Mouse (Mus musculus): ENCODE results near the gene Rad9a. TPM values are rescaled to one million over a fixed set of nuclear protein-coding genes. Genes with fewer than 3 reads are reported as not detected.
A peak's percentile ranks its signal among the peaks of the same experiment; 100 is the strongest.

Gene Rad9a
- total RNA-seq, 1 experiment from 2014 or later, result 17.3 TPM

DNA sequence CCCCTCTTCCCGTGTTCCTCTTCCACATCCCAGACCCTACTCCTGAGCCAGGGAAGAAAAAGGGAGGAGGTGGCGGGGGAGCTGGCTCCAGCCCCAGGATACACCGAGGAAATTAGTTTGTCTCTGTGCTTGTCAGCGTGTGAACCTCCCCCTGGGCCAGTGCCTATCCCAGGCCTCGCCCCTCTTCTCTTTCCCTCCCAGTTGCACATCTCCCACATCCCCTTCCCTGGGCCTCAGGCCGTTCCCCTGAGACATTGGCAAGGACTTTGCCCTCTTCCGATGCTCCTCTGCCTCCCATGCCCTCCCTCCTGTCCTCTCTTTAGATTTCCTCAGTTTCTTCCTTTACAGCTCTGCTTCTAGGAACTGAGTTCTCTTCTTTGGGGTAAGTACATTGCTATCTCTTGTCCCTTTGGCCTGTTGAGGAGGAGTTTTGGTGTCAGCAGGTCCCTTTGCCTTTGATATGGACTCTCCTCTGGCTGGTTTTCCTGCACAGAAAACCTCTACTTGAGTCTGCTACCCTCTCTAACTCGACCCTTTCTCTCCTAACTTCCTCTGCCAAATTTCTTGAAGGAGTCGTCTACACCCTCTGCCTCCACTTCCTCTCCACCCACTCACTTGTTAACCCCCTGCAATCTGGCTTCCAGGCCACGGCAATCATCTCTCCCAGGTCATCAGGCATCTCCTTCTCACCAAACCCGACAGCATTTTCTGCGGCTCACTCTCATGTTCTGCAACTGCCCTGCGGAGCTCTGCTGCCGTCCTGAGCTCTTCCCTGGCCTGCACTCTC is 19.7 kb upstream of the Rad9a start:
- ATAC-seq (replicated peaks in 1 of 2; ENCODE audit: insufficient read depth in 1 of 2, low FRiP score in 2 of 2, low TSS enrichment in 1 of 2, low read depth in 1 of 2, poor library complexity in 2 of 2, severe bottlenecking in 2 of 2), result 0 out of 4 replicates have a peak, but pooled peaks of 1 of the 2 experiments have one; percentile 12

DNA sequence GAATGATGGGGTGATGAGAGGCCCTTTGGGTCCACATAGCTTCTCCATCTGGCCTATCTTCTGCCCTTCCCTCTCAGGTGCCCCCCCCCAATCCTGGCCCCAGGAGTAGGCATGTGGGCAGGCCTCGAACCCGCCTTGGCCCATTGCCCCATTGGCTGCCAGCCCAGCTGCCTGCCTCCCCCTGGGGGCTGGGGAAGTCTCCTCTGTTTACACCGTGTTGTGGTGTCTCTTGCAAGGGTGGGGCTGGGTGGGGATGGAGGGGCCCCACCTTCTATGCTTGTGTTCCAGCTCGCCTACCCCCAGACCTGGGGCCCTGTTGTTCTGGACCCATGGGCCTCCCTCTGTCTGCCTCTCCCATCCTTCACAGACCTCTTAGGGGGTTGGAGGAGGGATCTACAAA is 19.0 kb upstream of the Rad9a start:
- no peak for ATAC-seq (replicated peaks in 1 of 2; ENCODE audit: insufficient read depth in 1 of 2, low FRiP score in 2 of 2, low TSS enrichment in 1 of 2, low read depth in 1 of 2, poor library complexity in 2 of 2, severe bottlenecking in 2 of 2)

DNA sequence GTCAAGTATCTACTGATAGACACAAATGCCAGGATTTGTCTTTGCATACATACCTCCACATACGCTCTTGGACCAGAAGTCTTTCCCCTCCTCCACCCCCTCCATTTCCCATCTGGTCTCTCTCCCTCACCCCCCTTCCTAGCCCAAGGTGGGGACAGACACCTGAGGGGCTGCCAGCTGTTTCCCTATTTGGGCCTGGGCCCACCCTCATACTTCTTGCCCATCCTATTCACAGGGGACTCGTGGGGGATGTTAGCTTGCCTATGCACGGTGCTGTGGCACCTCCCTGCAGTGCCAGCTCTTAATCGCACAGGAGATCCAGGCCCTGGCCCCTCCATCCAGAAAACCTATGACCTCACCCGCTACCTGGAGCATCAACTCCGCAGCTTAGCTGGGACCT is 18.5 kb upstream of the Rad9a start:
- no peak for ATAC-seq (replicated peaks in 1 of 2; ENCODE audit: insufficient read depth in 1 of 2, low FRiP score in 2 of 2, low TSS enrichment in 1 of 2, low read depth in 1 of 2, poor library complexity in 2 of 2, severe bottlenecking in 2 of 2)

DNA sequence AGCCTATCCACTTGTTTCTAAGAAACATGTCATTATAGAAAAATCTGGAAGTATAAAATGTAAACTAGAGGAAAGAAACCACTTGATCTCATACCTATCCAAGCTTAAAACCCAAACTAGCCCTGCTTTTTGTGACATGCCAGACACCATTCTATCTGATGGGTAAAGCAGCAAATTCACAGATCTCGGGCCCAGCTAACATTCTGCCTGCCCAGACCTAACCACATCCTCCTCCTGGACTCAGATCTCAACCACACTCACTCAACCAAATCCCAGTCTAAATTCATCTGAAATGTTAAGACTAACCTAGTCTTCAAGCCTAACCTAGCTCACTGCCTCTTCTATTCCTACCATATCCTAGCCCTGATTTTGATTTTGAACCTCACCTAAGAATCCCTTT is 17.3 kb upstream of the Rad9a start:
- no peak for ATAC-seq (replicated peaks in 1 of 2; ENCODE audit: insufficient read depth in 1 of 2, low FRiP score in 2 of 2, low TSS enrichment in 1 of 2, low read depth in 1 of 2, poor library complexity in 2 of 2, severe bottlenecking in 2 of 2)

DNA sequence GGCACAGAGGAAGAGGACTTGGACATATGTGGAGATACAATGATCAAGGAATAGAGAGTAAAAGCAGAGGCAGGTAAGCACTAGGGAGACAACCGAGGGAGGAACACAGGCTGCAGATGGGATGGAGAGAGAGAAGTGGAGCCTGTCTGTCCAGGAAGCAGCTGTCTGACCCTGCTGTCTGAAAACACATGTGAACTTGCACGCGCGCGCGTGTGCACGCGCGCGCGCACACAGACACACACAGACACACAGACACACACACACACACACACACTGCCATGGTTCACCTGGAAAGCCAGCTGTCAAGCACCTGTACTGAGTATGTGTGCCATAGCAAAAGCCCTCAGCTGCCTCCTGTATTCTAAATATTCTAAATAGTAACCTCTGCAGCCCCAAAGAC is 16.8 kb upstream of the Rad9a start:
- ATAC-seq (replicated peaks in 1 of 2; ENCODE audit: insufficient read depth in 1 of 2, low FRiP score in 2 of 2, low TSS enrichment in 1 of 2, low read depth in 1 of 2, poor library complexity in 2 of 2, severe bottlenecking in 2 of 2), result no peak

DNA sequence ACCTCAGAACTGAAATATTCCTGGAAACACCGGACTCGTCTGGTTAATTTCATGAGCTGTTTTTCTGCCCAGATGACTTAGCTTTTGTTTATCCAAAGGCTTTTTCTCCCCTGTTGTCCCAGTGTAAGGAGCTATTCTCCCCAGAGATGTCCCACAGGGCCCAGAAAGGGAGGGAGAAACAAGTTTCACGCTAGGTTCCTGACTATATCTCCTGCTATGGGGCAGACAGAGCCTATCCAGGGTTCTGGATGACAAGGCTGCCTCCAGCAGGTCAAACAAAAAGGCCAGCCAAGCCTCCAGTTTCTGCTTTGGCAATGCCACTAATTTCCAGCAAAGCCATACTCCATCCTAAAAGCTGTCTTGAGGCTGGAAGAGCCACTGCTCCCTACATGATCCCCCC is 16.4 kb upstream of the Rad9a start:
- ATAC-seq (replicated peaks in 1 of 2; ENCODE audit: insufficient read depth in 1 of 2, low FRiP score in 2 of 2, low TSS enrichment in 1 of 2, low read depth in 1 of 2, poor library complexity in 2 of 2, severe bottlenecking in 2 of 2), result no peak

DNA sequence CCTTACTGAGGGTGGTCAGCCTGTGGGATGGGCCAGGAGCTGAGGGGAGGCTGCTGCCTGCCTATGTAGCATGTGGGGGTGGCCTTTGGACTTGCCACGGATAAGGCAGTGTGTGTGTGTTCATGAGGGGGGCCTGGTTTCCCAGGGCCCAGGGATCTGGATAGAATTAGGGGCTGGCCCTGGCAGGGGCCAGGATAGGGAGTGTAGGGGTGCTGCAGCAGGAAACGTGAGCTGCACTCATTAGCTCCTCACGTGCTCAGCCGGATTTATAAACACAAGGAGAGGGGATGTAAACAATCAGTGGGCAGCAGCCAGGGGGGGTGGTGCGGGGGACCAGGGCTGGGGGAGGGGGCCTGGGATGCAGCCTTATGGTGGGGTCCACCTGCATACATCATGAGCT is 15.7 kb upstream of the Rad9a start:
- ATAC-seq (replicated peaks in 1 of 2; ENCODE audit: insufficient read depth in 1 of 2, low FRiP score in 2 of 2, low TSS enrichment in 1 of 2, low read depth in 1 of 2, poor library complexity in 2 of 2, severe bottlenecking in 2 of 2), result no peak

DNA sequence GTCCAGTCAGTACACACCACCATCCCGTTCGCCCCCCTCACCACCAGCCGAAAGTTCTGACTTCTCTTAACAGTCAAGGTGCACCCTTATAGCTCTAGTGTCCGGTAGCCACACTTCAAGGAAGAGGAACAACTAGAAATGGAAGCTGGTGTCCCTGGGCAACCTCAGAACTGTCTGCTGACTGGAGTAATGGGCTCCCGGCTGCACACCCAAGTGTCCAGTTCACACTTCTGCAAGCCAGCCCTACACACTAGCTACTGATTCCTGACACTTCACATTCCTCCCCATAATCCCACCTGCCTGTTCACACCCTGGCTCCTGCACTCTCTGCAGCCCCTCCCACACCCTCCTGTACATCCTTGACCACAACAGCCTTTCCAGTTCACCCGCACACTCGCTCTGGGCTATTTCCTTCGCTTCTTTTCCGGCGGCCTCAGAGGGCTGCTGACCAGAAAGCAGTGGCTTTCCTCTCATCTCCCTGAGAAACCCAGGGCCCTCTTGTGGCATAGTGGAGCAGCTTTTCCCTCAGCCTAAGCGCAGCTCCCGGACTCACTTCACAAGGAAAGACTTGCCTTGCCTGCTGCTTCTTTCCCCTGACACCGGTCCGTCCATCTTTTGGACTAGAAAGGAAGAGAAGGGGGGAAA is 14.7 kb upstream of the Rad9a start:
- no peak for ATAC-seq (replicated peaks in 1 of 2; ENCODE audit: insufficient read depth in 1 of 2, low FRiP score in 2 of 2, low TSS enrichment in 1 of 2, low read depth in 1 of 2, poor library complexity in 2 of 2, severe bottlenecking in 2 of 2)

DNA sequence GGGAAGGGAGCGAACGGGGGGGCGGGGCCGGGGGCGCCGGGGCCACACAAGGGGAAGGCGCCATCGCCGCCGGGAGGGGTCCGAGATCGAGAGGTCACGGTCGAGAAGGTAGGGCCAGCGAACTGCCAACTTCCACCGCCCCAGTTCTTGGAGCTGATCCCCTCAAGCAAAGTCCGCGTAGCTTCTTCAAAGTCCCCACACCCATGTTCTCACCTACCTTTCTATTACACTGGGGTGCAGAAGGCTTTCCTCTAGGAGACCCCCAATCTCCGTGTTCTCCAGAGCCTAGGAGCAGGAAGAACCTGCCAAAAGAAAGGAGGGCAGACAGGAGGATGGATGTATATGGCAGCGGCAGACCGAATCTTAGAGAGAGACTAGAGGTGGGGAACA is 14.0 kb upstream of the Rad9a start:
- ATAC-seq (replicated peaks in 1 of 2; ENCODE audit: insufficient read depth in 1 of 2, low FRiP score in 2 of 2, low TSS enrichment in 1 of 2, low read depth in 1 of 2, poor library complexity in 2 of 2, severe bottlenecking in 2 of 2), result no peak

DNA sequence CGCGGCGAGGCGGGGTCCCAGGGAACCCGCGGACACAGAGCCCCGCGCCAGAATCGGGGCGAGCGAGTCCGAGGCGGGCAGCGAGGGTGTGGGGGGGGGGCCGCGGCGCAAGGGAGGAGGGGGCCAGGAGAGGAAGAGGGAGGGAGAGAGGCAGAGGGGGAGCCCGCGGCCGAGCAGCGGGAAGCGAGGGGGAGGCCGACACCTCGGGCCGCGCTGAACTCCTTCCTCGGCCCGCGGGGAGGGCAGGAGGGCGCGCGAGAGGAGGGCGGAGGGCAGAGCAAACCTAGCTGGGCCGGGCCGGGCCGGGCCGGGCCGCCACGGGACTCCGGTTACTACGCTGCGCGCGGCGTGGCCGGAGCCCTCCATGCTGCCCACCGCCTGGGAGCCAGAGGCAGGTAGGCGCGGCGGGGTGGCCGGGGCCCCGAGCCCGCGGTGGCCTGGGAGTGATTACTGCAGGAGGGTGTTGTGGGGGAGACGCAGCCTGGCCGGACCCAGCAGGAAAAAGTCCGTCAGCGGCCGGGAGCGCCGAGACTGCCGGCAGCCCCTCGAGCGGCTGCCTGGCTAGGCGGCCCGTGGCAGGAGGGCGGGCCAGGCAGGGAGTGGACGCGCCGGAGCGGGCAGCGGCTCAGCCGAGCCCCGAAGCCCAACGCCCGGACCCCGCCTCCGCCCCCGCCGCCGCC is 13.4 kb upstream of the Rad9a start:
- no peak for ATAC-seq (replicated peaks in 1 of 2; ENCODE audit: insufficient read depth in 1 of 2, low FRiP score in 2 of 2, low TSS enrichment in 1 of 2, low read depth in 1 of 2, poor library complexity in 2 of 2, severe bottlenecking in 2 of 2)

DNA sequence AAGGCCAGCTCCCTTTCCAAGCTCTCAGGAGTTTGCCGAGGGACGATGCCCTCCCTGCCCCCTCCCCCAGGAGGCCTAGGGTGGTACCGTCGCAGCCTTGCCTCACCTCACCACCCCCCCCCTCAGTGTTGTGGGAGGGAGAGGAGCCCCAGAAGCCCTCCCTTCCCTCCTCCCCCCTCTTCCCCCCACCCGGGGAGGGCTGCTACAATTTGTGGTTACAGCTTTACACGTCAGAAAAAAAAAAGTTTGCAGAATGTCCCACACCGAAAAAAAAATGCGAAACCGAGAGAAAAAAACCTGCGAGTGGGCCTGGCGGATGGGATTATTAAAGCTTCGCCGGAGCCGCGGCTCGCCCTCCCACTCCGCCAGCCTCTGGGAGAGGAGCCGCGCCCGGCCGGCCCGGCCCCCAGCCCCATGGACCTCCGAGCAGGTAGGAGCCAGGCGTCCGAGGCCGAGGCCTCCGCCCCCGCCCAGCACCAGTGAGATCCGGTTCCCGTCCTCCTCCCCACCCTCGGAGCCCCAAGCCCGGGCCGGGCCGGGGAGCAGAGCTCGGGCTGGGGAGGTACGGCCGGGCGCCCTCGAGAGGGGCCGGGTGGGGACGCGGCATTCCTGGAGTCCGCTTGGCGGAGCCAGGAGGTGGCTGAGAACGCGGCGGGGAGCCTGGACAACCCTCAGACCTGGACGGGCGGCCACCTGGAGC is 12.8 kb upstream of the Rad9a start, which contains the start of the genes Clcf1 and AC109138.7:
Gene Clcf1, plus strand, starts transcription at position 168 of the 700 bp plus-strand sequence.
Gene AC109138.7, plus strand, starts transcription at position 287 of the 700 bp plus-strand sequence.
- ATAC-seq (replicated peaks in 1 of 2; ENCODE audit: insufficient read depth in 1 of 2, low FRiP score in 2 of 2, low TSS enrichment in 1 of 2, low read depth in 1 of 2, poor library complexity in 2 of 2, severe bottlenecking in 2 of 2), result peak; percentile 12 to 44; a peak in 1 of 4 replicates

DNA sequence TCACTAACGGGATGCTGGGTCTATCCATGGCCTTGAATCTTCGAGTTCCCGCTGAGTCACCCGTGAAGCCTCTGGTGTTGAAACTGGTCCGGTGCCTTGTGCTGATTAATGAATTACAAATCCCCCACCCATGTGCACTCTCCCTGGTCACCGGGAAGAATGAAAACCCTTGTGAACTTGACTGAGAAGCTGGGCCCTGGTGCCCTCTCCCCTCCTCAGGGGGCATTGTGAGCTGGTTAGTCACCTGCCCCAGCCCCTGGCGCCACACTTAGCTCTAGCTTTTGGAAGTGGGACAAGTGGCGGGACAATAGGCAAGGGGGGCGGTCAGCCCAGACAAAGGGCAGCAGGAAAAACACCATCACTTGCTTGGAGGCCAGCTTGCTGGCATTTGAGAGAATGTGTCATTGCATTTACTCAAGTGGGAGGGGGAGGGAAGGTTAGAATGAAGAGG is 12.1 kb upstream of the Rad9a start:
- ATAC-seq (replicated peaks in 1 of 2; ENCODE audit: insufficient read depth in 1 of 2, low FRiP score in 2 of 2, low TSS enrichment in 1 of 2, low read depth in 1 of 2, poor library complexity in 2 of 2, severe bottlenecking in 2 of 2), result peak in 1 of 2 experiments; percentile 47; a peak in 3 of 4 replicates

DNA sequence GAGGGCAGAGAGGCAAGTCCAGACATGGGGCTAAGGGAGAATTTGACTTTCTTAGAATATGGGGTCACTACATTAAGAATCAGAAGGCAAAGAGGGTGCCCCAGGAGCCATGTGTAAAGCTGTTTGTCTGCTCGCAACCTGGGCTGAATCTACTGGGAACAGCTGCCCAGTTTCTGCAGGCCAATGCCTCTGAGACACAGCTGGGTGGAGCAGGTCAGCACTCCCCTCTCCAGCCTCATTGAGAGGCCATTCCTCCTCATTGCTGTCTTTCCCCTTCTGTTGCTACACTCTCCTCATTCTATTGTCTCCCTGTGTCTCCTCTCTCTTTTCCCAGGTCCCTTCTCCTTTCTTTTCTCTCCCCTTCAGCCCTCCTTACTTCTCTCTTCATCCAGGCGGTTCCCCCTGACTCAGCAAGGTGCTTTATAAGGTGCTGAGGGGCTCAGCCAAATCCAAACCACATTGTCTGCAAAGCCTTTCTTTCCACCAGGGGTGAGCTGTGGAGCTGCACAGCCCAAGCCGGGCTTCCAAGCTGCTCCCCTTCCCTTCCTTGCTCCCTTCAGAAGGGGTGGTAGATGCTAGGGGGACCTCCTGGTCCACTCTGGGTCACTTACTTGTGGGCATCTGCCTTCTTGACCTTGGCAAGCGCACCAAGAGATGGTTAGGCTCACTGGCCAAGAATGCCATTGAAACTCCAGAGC is 10.6 kb upstream of the Rad9a start:
- ATAC-seq (replicated peaks in 1 of 2; ENCODE audit: insufficient read depth in 1 of 2, low FRiP score in 2 of 2, low TSS enrichment in 1 of 2, low read depth in 1 of 2, poor library complexity in 2 of 2, severe bottlenecking in 2 of 2), result no peak

DNA sequence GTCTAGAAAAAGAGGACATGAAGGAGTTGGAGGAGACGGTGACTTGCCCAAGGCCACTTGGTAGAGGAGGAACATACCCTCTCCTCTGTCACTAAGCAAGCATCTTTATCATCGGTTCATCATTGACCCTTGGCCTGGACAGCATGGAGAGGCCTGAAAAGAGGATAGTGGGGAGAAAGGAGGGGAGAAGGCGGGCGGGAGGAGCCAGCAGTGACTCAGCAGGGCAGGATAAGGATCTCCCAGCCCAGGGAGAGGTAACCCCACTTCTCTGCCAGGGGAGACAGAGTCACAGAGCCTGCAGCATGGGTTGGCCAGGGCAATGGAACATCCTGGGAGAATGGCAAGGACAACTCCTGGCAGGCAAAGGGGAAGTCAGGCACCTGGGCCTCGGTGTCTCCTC is 7.1 kb upstream of the Rad9a start:
- no peak for ATAC-seq (replicated peaks in 1 of 2; ENCODE audit: insufficient read depth in 1 of 2, low FRiP score in 2 of 2, low TSS enrichment in 1 of 2, low read depth in 1 of 2, poor library complexity in 2 of 2, severe bottlenecking in 2 of 2)

DNA sequence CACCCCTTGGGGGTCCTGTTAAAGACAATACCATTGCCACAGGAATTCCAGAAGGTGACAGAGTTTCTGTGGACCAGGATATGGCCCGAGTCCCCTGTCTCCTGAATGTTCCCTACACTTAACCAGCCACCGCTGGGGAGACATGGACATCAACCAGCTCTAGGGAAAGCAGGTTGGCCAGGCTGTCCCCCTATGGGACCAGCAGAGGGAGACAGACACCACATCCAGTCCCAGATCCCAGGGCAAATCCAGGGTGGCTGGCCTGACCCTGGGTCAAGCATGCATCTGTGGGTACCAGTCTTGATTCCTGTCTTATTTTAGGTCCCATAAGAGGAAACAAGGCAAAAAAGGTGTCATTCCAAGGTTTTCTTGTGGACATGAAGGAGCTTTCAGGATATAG is 5.5 kb upstream of the Rad9a start:
- ATAC-seq (replicated peaks in 1 of 2; ENCODE audit: insufficient read depth in 1 of 2, low FRiP score in 2 of 2, low TSS enrichment in 1 of 2, low read depth in 1 of 2, poor library complexity in 2 of 2, severe bottlenecking in 2 of 2), result peak; percentile 25 to 63; a peak in 2 of 4 replicates

DNA sequence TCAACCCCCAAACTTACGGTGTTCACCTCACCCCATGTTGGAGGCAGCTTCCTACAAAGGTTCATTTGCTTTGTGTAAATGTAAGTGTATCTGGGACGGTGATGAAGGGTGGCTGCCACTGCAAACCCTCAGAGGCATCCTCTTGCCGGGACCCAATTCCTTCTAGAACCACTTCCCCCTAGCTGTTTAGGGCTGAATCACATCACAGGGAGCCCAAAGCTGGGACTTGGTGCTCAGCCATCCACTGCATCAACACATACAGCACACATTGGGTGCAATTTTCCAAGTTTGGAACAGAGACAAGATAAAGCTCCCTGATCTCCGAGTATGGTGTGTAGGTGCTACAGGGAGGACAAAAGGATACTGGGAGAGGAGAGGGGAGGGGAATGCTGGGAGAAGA is 3.4 kb upstream of the Rad9a start:
- no peak for ATAC-seq (replicated peaks in 1 of 2; ENCODE audit: insufficient read depth in 1 of 2, low FRiP score in 2 of 2, low TSS enrichment in 1 of 2, low read depth in 1 of 2, poor library complexity in 2 of 2, severe bottlenecking in 2 of 2)

Measured in hematopoietic stem cell, adult 5-6 weeks (primary cell).